Mouse (Mus musculus): Measurements from ENCODE around the gene Gm17455. TPM values are rescaled to one million over a fixed set of nuclear protein-coding genes. Genes with fewer than 3 reads are reported as not detected.

Gene Gm17455
- total and polyA plus RNA-seq, 2 experiments from 2014 or later = 0.93 to 12.5 TPM

GRCm38 (mm10) chr10:60418137-60418536 is 18.6 kb downstream of the Gm17455 start:
- H3K9ac ChIP-seq (replicated peaks; ENCODE audit: low read length, poor library complexity, severe bottlenecking) = no peak overlapping the region
- H3K27me3 ChIP-seq (ENCODE audit: insufficient read depth, low read length) = no peaks in the 10 kb centered on the region
- peak; percentile 89 for TF ChIP-seq CTCF (IDR thresholded peaks at IDR 0.05)
- H3K4me1 ChIP-seq (ENCODE audit: insufficient read depth, low read length) = no peaks in the 10 kb centered on the region
- ATAC-seq (ENCODE audit: low FRiP score) (peak; percentile 26), DNase-seq (ENCODE audit: low spot score) (peak; percentile 74)
- H3K4me2 ChIP-seq (ENCODE audit: low read depth, low read length, poor library complexity, severe bottlenecking) = no peak overlapping the region
- H3K36me3 ChIP-seq (ENCODE audit: insufficient read depth, low read length) = no peaks in the 10 kb centered on the region
- H3K27ac ChIP-seq (ENCODE audit: low read depth, low read length) = no peak overlapping the region
- 10% methylated on average over 3 of the region's 3 CpGs for WGBS
- H3K4me3 ChIP-seq (ENCODE audit: low read depth, low read length) = no peak overlapping the region
- H3K9me3 ChIP-seq (ENCODE audit: low read length) = no peaks in the 10 kb centered on the region

- no peak overlapping the region for H3K9ac ChIP-seq (replicated peaks; ENCODE audit: low read length, poor library complexity, severe bottlenecking)
- DNase-seq (ENCODE audit: low spot score) = no peak
- H3K9me3 ChIP-seq (ENCODE audit: low read length) = no peaks in the 10 kb centered on the region
- TF ChIP-seq CTCF (IDR thresholded peaks at IDR 0.05) = peak; percentile 75
- no peak overlapping the region for H3K4me2 ChIP-seq (ENCODE audit: low read depth, low read length, poor library complexity, severe bottlenecking)
- H3K36me3 ChIP-seq (ENCODE audit: insufficient read depth, low read length) = no peaks in the 10 kb centered on the region
- ATAC-seq (ENCODE audit: low FRiP score) = no peak
- H3K4me1 ChIP-seq (ENCODE audit: insufficient read depth, low read length) = no peaks in the 10 kb centered on the region
- no peak overlapping the region for H3K4me3 ChIP-seq (ENCODE audit: low read depth, low read length)
- no peak overlapping the region for H3K27ac ChIP-seq (ENCODE audit: low read depth, low read length)
- WGBS = 30% methylated on average over 4 of the region's 4 CpGs
- H3K27me3 ChIP-seq (ENCODE audit: insufficient read depth, low read length) = no peaks in the 10 kb centered on the region
Measured at GRCm38 (mm10) chr10:60419624-60420023, 20.1 kb downstream of the Gm17455 start.

GRCm38 (mm10) chr10:60422756-60423155 is 23.2 kb downstream of the Gm17455 start:
- no peaks in the 10 kb centered on the region for H3K27me3 ChIP-seq (ENCODE audit: insufficient read depth, low read length)
- no peaks in the 10 kb centered on the region for H3K36me3 ChIP-seq (ENCODE audit: insufficient read depth, low read length)
- H3K4me3 ChIP-seq (ENCODE audit: low read depth, low read length) = no peak overlapping the region
- no peaks in the 10 kb centered on the region for H3K9me3 ChIP-seq (ENCODE audit: low read length)
- no peak overlapping the region for H3K9ac ChIP-seq (replicated peaks; ENCODE audit: low read length, poor library complexity, severe bottlenecking)
- ATAC-seq (ENCODE audit: low FRiP score) (no peak), DNase-seq (ENCODE audit: low spot score) (no peak)
- H3K4me2 ChIP-seq (ENCODE audit: low read depth, low read length, poor library complexity, severe bottlenecking) = no peak overlapping the region
- TF ChIP-seq CTCF (IDR thresholded peaks at IDR 0.05) = no peak
- WGBS = 63% methylated on average over 7 of the region's 7 CpGs
- no peaks in the 10 kb centered on the region for H3K4me1 ChIP-seq (ENCODE audit: insufficient read depth, low read length)
- H3K27ac ChIP-seq (ENCODE audit: low read depth, low read length) = no peak overlapping the region

- TF ChIP-seq CTCF (IDR thresholded peaks at IDR 0.05) = no peak
- 0 out of 2 replicates have a peak, but pooled peaks cover 2% of the 10 kb centered on the region for H3K27me3 ChIP-seq (ENCODE audit: insufficient read depth, low read length)
- DNase-seq (ENCODE audit: low spot score) (peak; percentile 46), ATAC-seq (ENCODE audit: low FRiP score) (no peak)
- no peak overlapping the region for H3K4me2 ChIP-seq (ENCODE audit: low read depth, low read length, poor library complexity, severe bottlenecking)
- H3K9me3 ChIP-seq (ENCODE audit: low read length) = no peaks in the 10 kb centered on the region
- 28% methylated on average over 10 of the region's 10 CpGs for WGBS
- no peak overlapping the region for H3K27ac ChIP-seq (ENCODE audit: low read depth, low read length)
- H3K9ac ChIP-seq (replicated peaks; ENCODE audit: low read length, poor library complexity, severe bottlenecking) = no peak overlapping the region
- no peaks in the 10 kb centered on the region for H3K4me1 ChIP-seq (ENCODE audit: insufficient read depth, low read length)
- H3K36me3 ChIP-seq (ENCODE audit: insufficient read depth, low read length) = no peaks in the 10 kb centered on the region
- no peak overlapping the region for H3K4me3 ChIP-seq (ENCODE audit: low read depth, low read length)
Measured at GRCm38 (mm10) chr10:60430001-60430400, 30.5 kb downstream of the Gm17455 start.

- Histone ChIP-seq H3K9me3 (ENCODE audit: low read length) (no peaks in the 10 kb centered on the region), H3K4me2 (ENCODE audit: low read depth, low read length, poor library complexity, severe bottlenecking) (no peak overlapping the region), H3K4me3 (ENCODE audit: low read depth, low read length) (no peak overlapping the region), H3K27me3 (ENCODE audit: insufficient read depth, low read length) (0 out of 2 replicates have a peak, but pooled peaks cover 2% of the 10 kb centered on the region), H3K4me1 (ENCODE audit: insufficient read depth, low read length) (no peaks in the 10 kb centered on the region), H3K36me3 (ENCODE audit: insufficient read depth, low read length) (no peaks in the 10 kb centered on the region), H3K27ac (ENCODE audit: low read depth, low read length) (no peak overlapping the region), H3K9ac (replicated peaks; ENCODE audit: low read length, poor library complexity, severe bottlenecking) (no peak overlapping the region)
- 21% methylated on average over 6 of the region's 6 CpGs for WGBS
- DNase-seq (ENCODE audit: low spot score) (peak; percentile 8), ATAC-seq (ENCODE audit: low FRiP score) (no peak)
- TF ChIP-seq CTCF (IDR thresholded peaks at IDR 0.05) = no peak
Measured at GRCm38 (mm10) chr10:60430591-60430990, 31.1 kb downstream of the Gm17455 start.

GRCm38 (mm10) chr10:60432679-60433078 is 33.2 kb downstream of the Gm17455 start:
- no peak for ATAC-seq (ENCODE audit: low FRiP score)
- 30% methylated on average over 4 of the region's 4 CpGs for WGBS
- H3K4me1 ChIP-seq (ENCODE audit: insufficient read depth, low read length) = no peaks in the 10 kb centered on the region

More at GRCm38 (mm10) chr10:60432679-60433078, 33.2 kb downstream of the Gm17455 start:
- no peaks in the 10 kb centered on the region for H3K9me3 ChIP-seq (ENCODE audit: low read length)
- no peaks in the 10 kb centered on the region for H3K36me3 ChIP-seq (ENCODE audit: insufficient read depth, low read length)
- no peak overlapping the region for H3K27ac ChIP-seq (ENCODE audit: low read depth, low read length)
- H3K27me3 ChIP-seq (ENCODE audit: insufficient read depth, low read length) = 0 out of 2 replicates have a peak, but pooled peaks cover 2% of the 10 kb centered on the region
- TF ChIP-seq CTCF (IDR thresholded peaks at IDR 0.05) = no peak
- DNase-seq (ENCODE audit: low spot score) = no peak
- H3K9ac ChIP-seq (replicated peaks; ENCODE audit: low read length, poor library complexity, severe bottlenecking) = no peak overlapping the region
- H3K4me3 ChIP-seq (ENCODE audit: low read depth, low read length) = no peak overlapping the region
- no peak overlapping the region for H3K4me2 ChIP-seq (ENCODE audit: low read depth, low read length, poor library complexity, severe bottlenecking)

Measured in midbrain, postnatal 0 days (tissue).